Mouse (Mus musculus) kidney, postnatal 36 days (tissue): ENCODE measurements around the gene Bicdl1.
"Not testable (repeated sequence)": the region's sequence is repeated elsewhere in the genome, so short reads cannot be mapped to it uniquely, and the experiment has no call there.

Source experiments
- DNase-seq, 2 experiments: peaks; one replicate each; pipeline ENCODE4 v3.0.0; 2021 to 2022; ENCODE audit warnings: mixed read lengths in 2 of 2

The Bicdl1 gene

GRCm38 (mm10) chr5:115731001-115731731, at the start of gene Bicdl1:
Gene Bicdl1, minus strand, starts transcription at chr5:115731621.
- peak; percentile 86 to 97 for DNase-seq

GRCm38 (mm10) chr5:115776911-115777310, 45.5 kb upstream of the Bicdl1 start:
- no peak for DNase-seq

- no peak for DNase-seq
These were observed 43.9 kb upstream of the Bicdl1 start for GRCm38 (mm10) chr5:115775350-115775749.

GRCm38 (mm10) chr5:115770048-115770447, 38.6 kb upstream of the Bicdl1 start:
- DNase-seq = peak in 1 of 2 experiments; percentile 22

GRCm38 (mm10) chr5:115769116-115769515, 37.7 kb upstream of the Bicdl1 start:
- DNase-seq = peak; percentile 69 to 73

GRCm38 (mm10) chr5:115766821-115767220, 35.4 kb upstream of the Bicdl1 start:
- peak; percentile 7 to 61 for DNase-seq

DNA sequence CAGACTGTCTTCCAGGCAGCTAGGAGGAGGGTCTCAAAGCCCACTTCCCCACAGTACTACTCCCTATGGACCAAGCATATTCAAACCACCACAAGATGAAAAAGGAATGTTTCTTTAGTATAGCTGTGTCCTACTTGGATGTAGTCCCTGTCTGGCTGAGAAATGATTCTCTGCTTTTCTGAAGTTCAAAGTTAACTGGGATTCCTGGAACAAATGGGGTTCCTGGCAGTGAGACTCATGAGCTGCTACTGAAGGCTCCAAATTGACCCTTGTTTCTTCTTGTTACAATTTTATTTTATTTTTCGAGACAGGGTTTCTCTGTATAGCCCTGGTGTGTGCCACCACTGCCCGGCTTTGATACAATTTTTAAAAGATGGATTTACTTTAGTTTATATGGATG, 32.6 kb upstream of the Bicdl1 start:
- DNase-seq = no peak

GRCm38 (mm10) chr5:115760903-115761302, 29.5 kb upstream of the Bicdl1 start:
- DNase-seq = no peak

DNA sequence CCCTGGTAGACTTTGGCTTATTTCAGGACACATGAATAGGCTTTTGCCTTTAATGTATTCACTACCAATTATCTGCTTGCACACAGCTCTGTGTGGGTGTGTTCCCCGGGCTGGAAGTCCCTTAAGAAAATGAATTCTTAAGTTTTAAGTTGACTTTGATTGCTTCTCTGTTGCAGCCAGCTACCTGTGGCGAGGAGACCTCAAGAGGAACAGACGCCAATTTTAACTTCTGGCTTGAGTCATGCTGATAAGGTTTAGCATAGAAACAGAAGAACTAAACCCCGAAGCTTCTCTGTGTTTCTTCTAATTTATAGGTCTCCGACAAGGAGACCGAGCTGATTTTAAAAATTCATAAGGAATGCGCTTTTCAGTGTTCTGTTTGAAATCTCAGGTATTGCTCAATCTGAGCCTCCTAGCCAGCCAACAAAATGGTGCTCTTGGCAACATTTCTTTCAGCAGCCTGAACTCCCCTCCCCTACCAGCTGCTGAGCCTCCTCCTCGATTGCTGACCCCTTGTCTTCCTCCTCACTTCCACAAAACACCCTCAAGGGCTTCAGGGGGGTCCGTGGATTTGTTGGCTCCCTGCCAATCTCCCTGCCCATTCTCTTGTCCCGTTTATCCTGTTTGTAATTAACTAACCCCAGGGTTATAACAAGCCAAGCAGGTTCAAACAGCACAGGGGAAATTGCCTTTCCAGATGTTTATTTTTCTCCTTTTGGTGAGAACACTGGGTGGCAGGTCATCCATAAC, 27.2 kb upstream of the Bicdl1 start:
- peak; percentile 21 for DNase-seq

GRCm38 (mm10) chr5:115757516-115757915, 26.1 kb upstream of the Bicdl1 start:
- DNase-seq = no peak

GRCm38 (mm10) chr5:115755501-115755900, 24.1 kb upstream of the Bicdl1 start:
- no peak for DNase-seq

DNA sequence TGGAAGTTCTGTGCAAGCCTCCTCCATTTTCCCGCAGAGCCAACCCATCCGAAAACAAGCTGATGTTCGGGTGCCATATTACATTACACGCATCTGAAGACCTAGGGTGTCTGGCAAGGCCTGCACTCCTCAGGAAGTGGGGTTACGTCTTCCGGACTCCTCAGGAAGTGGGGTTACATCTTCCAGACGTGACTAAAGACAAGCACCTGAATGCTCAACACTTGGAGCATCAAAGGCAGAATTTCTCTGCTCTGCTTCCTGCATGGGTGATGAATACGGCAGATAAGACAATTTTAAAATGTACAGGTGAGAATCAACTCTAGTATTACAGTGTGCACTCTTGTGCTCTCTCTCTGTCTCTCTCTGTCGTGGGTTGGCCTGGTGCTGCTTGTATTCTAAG, 23.4 kb upstream of the Bicdl1 start:
- DNase-seq = no peak

GRCm38 (mm10) chr5:115752883-115753282, 21.5 kb upstream of the Bicdl1 start:
- DNase-seq = no peak

DNA sequence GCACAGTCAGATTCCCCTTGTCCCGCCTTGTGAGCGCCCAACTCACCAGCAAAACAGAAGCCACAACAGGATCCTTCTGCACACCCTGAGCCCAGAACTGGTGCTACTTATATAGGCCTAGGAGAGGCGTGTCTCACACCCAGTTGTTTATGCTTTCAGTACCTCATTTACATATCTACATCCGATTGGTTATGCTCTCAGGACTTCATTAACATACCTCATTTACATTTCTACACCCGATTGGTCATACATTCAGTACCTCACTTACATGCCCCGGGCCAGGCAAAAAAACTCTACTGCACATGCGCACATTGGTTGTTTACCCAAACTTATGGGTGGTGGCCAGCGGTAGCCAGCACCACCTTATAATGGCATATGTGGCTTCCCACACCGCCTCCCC, 20.5 kb upstream of the Bicdl1 start:
- not testable (repeated sequence) for DNase-seq

- DNase-seq = no peak
These were observed 16.9 kb upstream of the Bicdl1 start for GRCm38 (mm10) chr5:115748316-115748715.

DNA sequence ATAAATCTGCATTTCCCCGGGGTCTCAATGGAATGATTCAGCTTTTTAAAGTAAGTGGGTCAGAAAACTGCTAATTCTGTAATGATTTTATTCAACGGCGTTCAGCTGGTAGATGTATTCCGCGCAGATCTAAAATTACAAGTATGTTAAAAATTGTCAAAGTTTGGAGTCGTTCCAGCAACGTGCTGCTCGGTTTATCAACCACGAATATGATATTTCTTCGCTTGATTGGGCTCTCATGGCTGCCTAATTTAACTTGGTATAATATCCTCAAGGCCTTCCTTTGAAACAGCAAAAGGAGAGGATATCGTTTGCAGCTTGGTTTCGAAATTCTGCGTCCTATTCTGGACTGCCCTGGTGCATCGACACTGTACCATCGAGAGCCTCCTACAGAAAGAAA, 13.9 kb upstream of the Bicdl1 start:
- no peak for DNase-seq

GRCm38 (mm10) chr5:115738032-115738431, 6.6 kb upstream of the Bicdl1 start:
- DNase-seq = no peak

DNA sequence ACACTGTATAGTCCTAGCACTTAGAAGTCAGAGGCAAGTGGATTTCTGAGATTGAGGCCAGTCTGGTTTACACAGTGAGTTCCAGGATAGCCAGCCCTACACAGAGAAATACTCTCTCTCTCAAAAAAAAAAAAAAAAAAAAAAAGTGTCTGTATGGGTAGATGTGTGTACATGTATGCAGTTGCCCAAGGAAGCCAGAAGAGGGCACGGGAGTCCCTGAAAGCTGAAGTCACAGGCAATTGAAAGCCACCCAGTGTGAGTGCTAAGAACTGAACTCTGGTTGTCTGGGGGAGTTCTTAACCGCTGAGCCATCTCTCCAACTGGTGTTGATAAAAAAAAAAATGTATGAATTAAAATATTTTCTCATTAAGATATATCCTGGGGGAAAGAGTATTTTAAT, 3.1 kb upstream of the Bicdl1 start:
- DNase-seq = no peak

- peak; percentile 71 to 82 for DNase-seq
These were observed 1.4 kb upstream of the Bicdl1 start for GRCm38 (mm10) chr5:115732849-115733216.

DNA sequence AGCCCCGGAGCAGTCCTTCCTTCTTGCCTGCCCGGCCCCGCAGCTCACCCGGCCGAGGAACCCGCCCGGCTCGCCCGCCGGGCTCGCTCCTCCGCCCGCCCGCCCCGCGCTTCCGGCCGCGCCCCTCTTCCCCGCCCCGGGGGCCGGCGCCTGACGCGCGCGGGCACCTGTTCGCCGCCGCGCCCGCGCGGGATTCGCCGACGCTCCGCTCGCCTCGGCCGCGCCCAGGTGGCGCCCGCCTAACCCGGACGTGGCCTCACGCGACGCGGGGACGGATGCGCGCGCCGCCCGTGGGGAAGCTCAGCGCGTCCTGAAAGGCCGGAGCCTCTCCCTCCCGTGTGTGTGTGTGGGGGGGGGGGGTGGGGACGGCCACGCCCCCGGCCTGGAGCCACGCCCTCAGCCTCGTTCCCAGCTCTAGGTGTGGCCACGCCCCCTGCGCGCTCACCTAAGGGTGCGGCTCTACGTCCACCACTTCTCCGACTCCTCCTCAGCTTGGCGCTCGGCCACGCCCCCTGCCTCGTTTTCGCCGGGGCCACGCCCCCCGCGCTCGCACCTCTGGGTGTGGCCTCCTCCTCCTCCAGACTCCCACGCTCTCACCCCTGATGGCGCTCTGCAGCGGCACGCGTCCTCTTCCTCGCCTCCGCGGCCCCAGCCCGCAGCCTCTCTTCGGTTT, 891 bp upstream of the Bicdl1 start:
- peak; percentile 96 to 98 for DNase-seq

DNA sequence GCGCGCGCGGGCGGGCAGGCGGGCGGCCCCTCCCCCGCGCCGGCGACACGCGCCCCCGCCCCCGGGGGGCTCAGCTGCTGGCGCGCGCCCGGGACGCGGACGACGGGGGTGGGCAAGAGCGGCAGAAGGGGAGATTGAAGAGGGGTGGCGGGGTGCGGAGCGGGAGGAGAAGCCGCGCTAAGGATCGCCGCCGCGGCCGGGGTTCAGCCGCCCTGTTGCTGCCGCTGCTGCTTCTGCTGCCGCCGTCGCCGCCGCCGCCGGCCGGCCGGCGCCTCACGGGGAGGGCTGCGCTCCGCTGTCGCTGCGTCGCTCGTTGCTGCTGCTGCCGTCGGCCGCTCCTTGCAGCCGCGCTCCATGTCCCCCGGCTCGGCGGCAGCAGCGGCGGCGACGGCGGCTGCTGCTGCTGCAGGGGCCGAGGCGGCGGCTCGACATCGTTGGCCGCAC, 333 bp upstream of the Bicdl1 start:
- DNase-seq = peak in 1 of 2 experiments; percentile 27

DNA sequence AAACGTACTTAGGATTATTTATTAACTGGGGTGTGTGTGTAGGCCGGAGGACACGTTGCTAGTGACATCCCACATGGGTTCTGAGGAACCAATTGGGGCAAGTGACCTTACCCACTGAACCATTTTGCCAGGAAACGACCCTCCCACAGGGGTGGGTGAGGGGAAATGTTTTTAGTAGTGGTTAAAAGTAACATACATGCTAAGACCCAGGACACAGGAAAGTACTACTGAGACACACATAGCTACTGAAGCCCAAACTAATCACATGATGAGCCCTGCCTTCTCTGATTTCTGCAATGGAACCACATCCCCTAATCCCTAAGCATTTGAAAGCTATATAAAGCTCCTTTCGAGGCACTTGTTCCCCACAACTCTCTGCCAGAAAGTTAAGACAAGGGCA, 1.1 kb downstream of the Bicdl1 start:
- DNase-seq = peak; percentile 16 to 18

DNA sequence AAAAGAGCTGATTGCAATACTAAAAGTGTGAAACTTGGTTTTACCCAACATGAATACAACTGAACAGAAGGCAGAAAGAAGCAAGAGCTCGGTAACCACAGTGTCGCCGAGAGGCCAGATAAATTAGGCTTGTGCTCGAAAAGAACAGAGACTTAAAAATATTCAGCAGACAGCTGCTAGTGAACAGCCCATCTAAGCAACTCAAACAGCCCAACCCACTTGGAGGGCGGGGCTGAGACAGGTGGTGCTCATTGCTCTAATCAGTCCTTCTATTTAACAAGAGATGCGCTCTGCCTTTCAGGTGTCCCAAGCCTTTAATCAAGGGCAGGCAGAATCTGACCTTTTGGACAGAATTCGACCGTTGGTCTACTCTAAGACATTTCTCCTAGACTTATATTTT, 4.8 kb downstream of the Bicdl1 start:
- DNase-seq = no peak

DNA sequence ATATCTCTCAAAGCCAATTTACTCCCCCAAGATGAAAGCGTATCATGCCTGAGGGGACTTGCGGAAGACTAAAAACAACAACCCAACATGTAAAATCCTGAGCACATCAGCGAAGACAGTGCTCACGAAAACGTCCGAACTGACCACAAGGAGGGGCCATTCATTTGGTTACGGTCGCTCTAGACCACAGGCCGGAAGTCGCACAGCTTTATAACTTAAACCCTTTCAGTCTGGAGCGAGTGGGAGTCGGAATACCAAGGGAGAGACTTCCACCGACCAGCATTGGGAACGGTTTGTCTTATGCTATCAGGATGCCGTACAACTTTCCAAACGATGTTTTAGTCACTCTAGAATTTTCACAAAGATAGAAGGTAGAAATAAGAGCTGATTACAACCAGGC, 5.4 kb downstream of the Bicdl1 start:
- no peak for DNase-seq
